Mouse (Mus musculus): ENCODE results near the gene Snx6. TPM values are rescaled to one million over a fixed set of nuclear protein-coding genes. Genes with fewer than 3 reads are reported as not detected.

Snx6 gene
- polyA plus RNA-seq, 1 experiment, result 8.9 TPM

DNA sequence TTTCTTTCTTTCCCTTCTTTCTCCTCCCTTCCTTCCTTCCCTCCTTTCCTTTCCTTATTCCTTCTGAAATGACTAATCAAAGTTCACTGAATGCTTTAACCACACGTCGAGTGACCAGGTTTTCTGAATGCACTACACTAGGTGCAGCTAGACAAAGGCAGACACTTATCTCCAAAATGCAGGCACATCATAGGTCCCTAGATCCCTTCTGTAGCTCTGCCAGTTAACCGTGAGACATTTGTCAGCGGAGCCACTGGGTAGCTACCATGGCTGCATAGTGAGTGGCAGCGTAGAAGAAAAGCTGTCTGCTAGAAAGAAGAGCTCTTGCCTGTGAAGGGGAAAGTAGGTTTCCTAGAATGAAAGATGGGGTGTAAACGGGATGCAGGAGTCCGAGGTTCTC lies 96.1 kb downstream of the Snx6 start:
- no peak for DNase-seq (ENCODE audit: low read depth in 1 of 2, low spot score in 2 of 2)
- no peaks in the 10 kb centered on the region for H3K36me3 ChIP-seq (ENCODE audit: control insufficient read depth, insufficient read depth, low read length)
- no peaks in the 10 kb centered on the region for H3K27me3 ChIP-seq (ENCODE audit: control insufficient read depth, insufficient read depth, low read length)
- H3K27ac ChIP-seq (ENCODE audit: insufficient read depth, low read length), result no peak overlapping the region
- H3K4me1 ChIP-seq (ENCODE audit: control insufficient read depth, insufficient read depth, insufficient read length), result no peaks in the 10 kb centered on the region
- H3K4me3 ChIP-seq (ENCODE audit: extremely low read depth, insufficient read depth, insufficient read length), result no peak overlapping the region
- no peak for TF ChIP-seq CTCF (IDR thresholded peaks at IDR 0.05; ENCODE audit: extremely low read depth, insufficient read depth, insufficient read length, insufficient replicate concordance)
- TF ChIP-seq POLR2A (IDR thresholded peaks at IDR 0.05; ENCODE audit: low read depth, low read length), result no peak
- WGBS, result 76% methylated on average over 7 of the region's 7 CpGs

DNA sequence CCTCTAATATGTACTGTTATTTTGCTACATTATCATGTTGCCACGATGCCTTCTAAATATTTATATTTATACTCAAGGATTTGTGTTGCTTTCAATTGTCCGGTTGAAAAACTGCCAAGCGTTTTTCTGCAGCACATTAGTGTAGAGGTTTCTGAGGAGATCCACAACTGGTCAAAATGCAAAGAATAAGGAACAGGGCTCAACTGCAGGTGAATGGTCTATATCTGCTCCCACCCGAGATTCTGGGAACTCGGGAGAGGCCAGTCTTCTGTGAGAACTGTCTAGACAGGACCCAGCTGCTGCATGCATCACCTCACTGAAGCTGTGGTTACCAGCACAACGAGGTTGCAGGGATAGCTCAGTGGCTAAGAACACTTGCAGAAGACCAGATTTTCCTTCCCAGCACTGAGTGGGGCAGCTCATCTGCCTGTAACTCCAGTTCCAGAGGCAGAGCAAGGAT lies 97.7 kb downstream of the Snx6 start:
- no peak overlapping the region for H3K4me3 ChIP-seq (ENCODE audit: extremely low read depth, insufficient read depth, insufficient read length)

DNA sequence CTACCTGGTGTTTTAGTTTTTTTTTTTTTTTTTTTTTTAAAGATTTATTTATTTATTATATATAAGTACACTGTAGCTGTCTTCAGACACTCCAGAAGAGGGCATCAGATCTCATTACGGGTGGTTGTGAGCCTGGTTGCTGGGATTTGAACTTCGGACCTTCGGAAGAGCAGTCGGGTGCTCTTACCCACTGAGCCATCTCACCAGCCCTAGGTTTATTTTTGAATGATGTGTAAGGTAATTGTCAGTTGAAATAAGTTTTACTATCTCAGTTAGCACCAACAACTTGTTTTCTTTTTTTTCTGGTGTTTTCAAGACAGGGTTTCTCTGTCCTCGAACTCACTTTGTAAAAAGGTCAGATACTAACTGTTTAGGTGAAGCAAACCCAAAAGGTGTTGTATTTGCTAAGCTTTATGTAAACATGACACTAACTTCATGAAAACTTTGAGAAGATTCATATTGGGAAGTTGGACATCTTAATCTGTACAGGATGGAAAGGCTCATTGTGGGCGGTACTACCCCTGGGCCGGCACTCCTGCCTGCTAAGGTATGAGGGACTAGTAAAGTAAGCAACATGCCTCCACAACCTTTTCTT lies 98.4 kb downstream of the Snx6 start:
- Histone ChIP-seq H3K27ac (ENCODE audit: insufficient read depth, low read length) (no peak overlapping the region), H3K36me3 (ENCODE audit: control insufficient read depth, insufficient read depth, low read length) (peaks cover 5% of the 10 kb centered on the region; the same call in 1 of the 2 replicates)
- 10% methylated on average over 7 of the region's 7 CpGs for WGBS

More for the DNA sequence above, 97.7 kb downstream of the Snx6 start:
- Histone ChIP-seq H3K36me3 (ENCODE audit: control insufficient read depth, insufficient read depth, low read length) (peaks cover under 1% of the 10 kb centered on the region; the same call in 1 of the 2 replicates), H3K27me3 (ENCODE audit: control insufficient read depth, insufficient read depth, low read length) (no peaks in the 10 kb centered on the region), H3K4me1 (ENCODE audit: control insufficient read depth, insufficient read depth, insufficient read length) (no peaks in the 10 kb centered on the region), H3K27ac (ENCODE audit: insufficient read depth, low read length) (no peak overlapping the region)
- DNase-seq (ENCODE audit: low read depth in 1 of 2, low spot score in 2 of 2), result no peak
- 47% methylated on average over 6 of the region's 6 CpGs for WGBS
- no peak for TF ChIP-seq CTCF (IDR thresholded peaks at IDR 0.05; ENCODE audit: extremely low read depth, insufficient read depth, insufficient read length, insufficient replicate concordance)
- TF ChIP-seq POLR2A (IDR thresholded peaks at IDR 0.05; ENCODE audit: low read depth, low read length), result no peak

More for the DNA sequence above, 98.4 kb downstream of the Snx6 start:
- Histone ChIP-seq H3K4me3 (ENCODE audit: extremely low read depth, insufficient read depth, insufficient read length) (no peak overlapping the region), H3K4me1 (ENCODE audit: control insufficient read depth, insufficient read depth, insufficient read length) (no peaks in the 10 kb centered on the region), H3K27me3 (ENCODE audit: control insufficient read depth, insufficient read depth, low read length) (no peaks in the 10 kb centered on the region)
- TF ChIP-seq POLR2A (IDR thresholded peaks at IDR 0.05; ENCODE audit: low read depth, low read length), result no peak
- no peak for TF ChIP-seq CTCF (IDR thresholded peaks at IDR 0.05; ENCODE audit: extremely low read depth, insufficient read depth, insufficient read length, insufficient replicate concordance)
- no peak for DNase-seq (ENCODE audit: low read depth in 1 of 2, low spot score in 2 of 2)

Other genes with a start within 250 kb of the Snx6 start
- gene Sptssa, start 139.1 kb downstream of the Snx6 start, polyA plus RNA-seq (2012; rRNA removed), result 54.3 and 56.7 TPM in 2 replicates
- 5.2 and 7.1 TPM in 2 replicates for gene Eapp, start 99.8 kb downstream of the Snx6 start, polyA plus RNA-seq (2012; rRNA removed)
- 2.0 and 3.4 TPM in 2 replicates for gene Cfl2, start 67.2 kb upstream of the Snx6 start, polyA plus RNA-seq (2012; rRNA removed)
- not detected in 2 replicates for gene Gm20403, start 190.8 kb upstream of the Snx6 start, polyA plus RNA-seq (2012; rRNA removed)
- 8.1 and 8.2 TPM in 2 replicates for gene Baz1a, start 218.6 kb upstream of the Snx6 start, polyA plus RNA-seq (2012; rRNA removed)

Data from spleen, adult 2 months (tissue).